Mouse (Mus musculus) heart, postnatal 0 days (tissue): ENCODE measurements at regions not wholly inside any gene's neighbourhood (a gene's known extent, or its start where the extent isn't known, plus 50 kb on each side); places are given as distances from the start of the nearest gene placed in this dataset.

ENCODE experiments used
- CTCF ChIP-seq: IDR thresholded peaks from 2 replicates; pipeline ENCODE4 v1.5.1; 2016; ENCODE audit warnings: antibody characterized with exemption, control low read depth, low read depth
- EP300 ChIP-seq: IDR thresholded peaks from 2 replicates; pipeline ENCODE4 v1.6.1; 2016; ENCODE audit warnings: antibody characterized with exemption, low read depth

DNA sequence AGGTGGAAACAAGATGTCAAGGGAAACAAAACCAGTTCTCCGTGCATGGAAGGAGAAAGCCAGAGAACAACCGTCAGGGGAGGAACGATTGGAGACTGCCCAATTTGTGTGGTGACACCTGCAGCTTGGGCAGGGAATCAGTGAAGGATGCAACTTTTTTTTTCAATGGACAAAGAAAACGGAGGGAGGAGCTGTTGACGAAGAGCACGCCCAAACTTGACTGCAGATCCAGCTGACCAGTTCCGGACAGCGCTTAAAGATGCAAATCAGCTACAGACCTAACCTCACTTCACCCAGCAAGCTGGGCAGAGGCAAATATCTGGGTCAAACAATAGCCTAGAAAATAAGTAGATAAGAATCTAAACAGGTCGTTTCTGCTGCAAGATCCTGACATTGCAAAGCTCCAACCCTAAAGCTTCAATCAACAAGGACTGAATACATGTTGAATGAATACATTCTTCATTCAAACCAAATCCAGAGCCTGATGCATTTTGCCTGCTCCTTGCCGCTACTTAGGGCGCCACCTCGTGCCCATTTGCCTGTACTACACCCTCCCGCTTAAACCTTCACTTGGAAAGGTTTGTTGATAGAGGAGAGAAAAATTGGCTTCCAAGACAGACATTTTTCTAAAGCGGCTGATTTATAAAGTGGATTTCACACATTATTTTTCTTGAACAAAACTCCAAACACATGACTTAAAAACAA, 136.2 kb downstream of the Katnal1 start:
- TF ChIP-seq CTCF (peak; percentile 99), EP300 (no peak)
